ENCODE assay signal across 31 mouse cellular contexts in genomic region chrX:134221856-134222255, GRCm38 (mm10). TPM values are rescaled to one million over a fixed set of nuclear protein-coding genes. Genes with fewer than 3 reads are reported as not detected.
"Had no signal": no experiment of that assay in that cellular context is flagged by ENCODE, and none has a peak within 500 bp of the region (broad histone marks: within the 10 kb centered on the region; RNA-seq: fewer than 3 reads in every experiment).

Gene Nox1, minus strand, starts transcription at chrX:134221956.

- H3K27ac ChIP-seq: embryonic facial prominence, embryonic 10.5 days; embryonic facial prominence, embryonic 12.5 days; embryonic facial prominence, embryonic 13.5 days; embryonic facial prominence, embryonic 15.5 days; forebrain, embryonic 10.5 days; forebrain, embryonic 12.5 days; forebrain, embryonic 13.5 days; forebrain, embryonic 15.5 days; gastrocnemius, adult 2 months; heart, adult 2 months had no signal

- H3K4me1 ChIP-seq: embryonic facial prominence, embryonic 10.5 days; embryonic facial prominence, embryonic 12.5 days; embryonic facial prominence, embryonic 13.5 days; embryonic facial prominence, embryonic 15.5 days; forebrain, embryonic 10.5 days; forebrain, embryonic 12.5 days; forebrain, embryonic 13.5 days; forebrain, embryonic 15.5 days had no signal

- H3K9ac ChIP-seq: embryonic facial prominence, embryonic 12.5 days; embryonic facial prominence, embryonic 13.5 days; embryonic facial prominence, embryonic 15.5 days; forebrain, embryonic 12.5 days; forebrain, embryonic 13.5 days; forebrain, embryonic 15.5 days; forebrain, postnatal 0 days had no signal

- H3K36me3 ChIP-seq: embryonic facial prominence, embryonic 10.5 days; embryonic facial prominence, embryonic 12.5 days; embryonic facial prominence, embryonic 13.5 days; embryonic facial prominence, embryonic 15.5 days; forebrain, embryonic 10.5 days; forebrain, embryonic 12.5 days; forebrain, embryonic 15.5 days had no signal

- H3K27me3 ChIP-seq: embryonic facial prominence, embryonic 15.5 days; forebrain, embryonic 12.5 days; forebrain, embryonic 13.5 days; forebrain, embryonic 15.5 days had no signal

- DNase-seq: cerebellum, adult 9-10 months; cerebellum, adult 9-11 months; cerebellum, postnatal 10 days; cerebellum, postnatal 14 days; cerebellum, postnatal 25 days; cerebellum, postnatal 36 days; embryo, embryonic 11 days; forebrain, postnatal 0 days; gastrocnemius, adult 2 months; gastrocnemius, postnatal 10 days; gastrocnemius, postnatal 14 days; gastrocnemius, postnatal 25 days; gastrocnemius, postnatal 36 days; heart, adult 11 months; heart, adult 18-20 months; heart, adult 2 months had no signal

- ATAC-seq: forebrain, embryonic 13.5 days; forebrain, embryonic 14.5 days; forebrain, embryonic 15.5 days; forebrain, embryonic 16.5 days; forebrain, postnatal 0 days had no signal

- H3K4me2 ChIP-seq: embryonic facial prominence, embryonic 12.5 days; embryonic facial prominence, embryonic 13.5 days; embryonic facial prominence, embryonic 15.5 days; forebrain, embryonic 12.5 days; forebrain, embryonic 13.5 days; forebrain, embryonic 15.5 days had no signal

- H3K4me3 ChIP-seq: embryonic facial prominence, embryonic 10.5 days; embryonic facial prominence, embryonic 12.5 days; embryonic facial prominence, embryonic 13.5 days; embryonic facial prominence, embryonic 15.5 days; erythroblast, embryonic 14.5 days; forebrain, embryonic 10.5 days; forebrain, embryonic 12.5 days; forebrain, embryonic 13.5 days; forebrain, embryonic 15.5 days; gastrocnemius, adult 2 months; heart, adult 2 months had no signal

- H3K9me3 ChIP-seq: embryonic facial prominence, embryonic 10.5 days; embryonic facial prominence, embryonic 12.5 days; embryonic facial prominence, embryonic 13.5 days; embryonic facial prominence, embryonic 15.5 days; forebrain, embryonic 10.5 days; forebrain, embryonic 12.5 days; forebrain, embryonic 13.5 days; forebrain, embryonic 15.5 days had no signal

RNA-seq across cellular contexts. Expression of gene Nox1, which starts in this region (rescaled TPM):
- total RNA-seq: forebrain, postnatal 0 days; gastrocnemius, adult 18-20 months; granulocyte monocyte progenitor cell, adult 5-6 weeks had no signal
- polyA plus RNA-seq: embryonic facial prominence, embryonic 10.5 days; embryonic facial prominence, embryonic 11.5 days; embryonic facial prominence, embryonic 12.5 days; embryonic facial prominence, embryonic 15.5 days; erythroblast, embryonic 14.5 days; forebrain, embryonic 10.5 days; forebrain, embryonic 14.5 days; forebrain, embryonic 15.5 days; forebrain, postnatal 0 days; gonadal fat pad, adult 2 months; heart, adult 2 months had no signal
